Mouse (Mus musculus): ENCODE measurements around the gene Tldc2. TPM values are rescaled to one million over a fixed set of nuclear protein-coding genes. Genes with fewer than 3 reads are reported as not detected.

The Tldc2 gene
- polyA plus RNA-seq, 1 experiment from 2014 or later = not detected

DNA sequence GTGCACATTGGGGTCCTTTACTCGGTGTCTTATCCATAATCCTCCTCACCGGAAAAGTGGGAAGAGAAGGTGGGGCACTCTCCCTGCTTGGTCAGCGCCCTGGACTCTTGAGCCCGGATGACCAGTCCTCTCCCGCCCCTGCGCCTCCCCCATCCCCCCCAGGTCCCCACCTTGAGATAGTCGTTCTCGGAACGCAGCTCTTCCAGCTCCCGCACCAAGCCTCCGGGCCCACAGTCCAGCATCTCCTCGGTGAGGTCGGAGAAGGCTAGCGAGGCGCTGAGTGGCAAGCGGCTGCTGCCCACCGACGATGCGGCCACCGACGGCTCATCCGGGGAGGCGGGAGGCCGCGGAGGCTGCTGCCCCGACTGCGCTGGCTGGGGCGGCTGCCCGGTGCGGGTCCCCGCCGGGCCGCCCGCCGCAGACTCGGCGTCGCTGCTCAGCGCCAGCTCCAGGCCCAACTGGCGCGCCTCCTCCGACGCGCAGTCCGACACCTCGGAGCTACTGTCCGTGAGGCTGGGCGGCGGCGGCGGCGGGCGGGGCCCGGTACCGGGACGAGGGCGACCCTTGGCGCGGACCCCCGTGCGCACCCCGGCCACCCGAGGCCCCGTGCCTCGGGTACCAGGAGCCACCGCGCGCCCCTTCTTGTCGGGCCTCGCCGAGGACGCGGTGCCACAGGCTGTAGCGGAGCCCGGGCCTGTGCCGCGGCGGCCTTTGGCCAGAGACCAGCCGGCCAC lies 8.6 kb upstream of the Tldc2 start:
- peak overlapping the region; percentile 96 for H3K4me3 ChIP-seq (ENCODE audit: low read depth, low read length)
- peaks cover 48% of the 10 kb centered on the region for H3K4me1 ChIP-seq (ENCODE audit: control insufficient read depth, insufficient read depth, low read length)
- no peaks in the 10 kb centered on the region for H3K36me3 ChIP-seq (ENCODE audit: control insufficient read depth, insufficient read depth, low read length)
- no peaks in the 10 kb centered on the region for H3K27me3 ChIP-seq (ENCODE audit: control insufficient read depth, insufficient read depth, low read length)
- H3K27ac ChIP-seq (ENCODE audit: low read depth, low read length) = peak overlapping the region; percentile 98
- no peaks in the 10 kb centered on the region for H3K9me3 ChIP-seq (ENCODE audit: control insufficient read depth, low read length)
- peak overlapping the region; percentile 100 for H3K4me2 ChIP-seq (ENCODE audit: low read depth, low read length)
- ATAC-seq (ENCODE audit: low read depth) = peak; percentile 16
- peak overlapping the region; percentile 99 for H3K9ac ChIP-seq (replicated peaks; ENCODE audit: low read depth, low read length)
- WGBS = under 1% methylated on average over 43 of the region's 79 CpGs

DNA sequence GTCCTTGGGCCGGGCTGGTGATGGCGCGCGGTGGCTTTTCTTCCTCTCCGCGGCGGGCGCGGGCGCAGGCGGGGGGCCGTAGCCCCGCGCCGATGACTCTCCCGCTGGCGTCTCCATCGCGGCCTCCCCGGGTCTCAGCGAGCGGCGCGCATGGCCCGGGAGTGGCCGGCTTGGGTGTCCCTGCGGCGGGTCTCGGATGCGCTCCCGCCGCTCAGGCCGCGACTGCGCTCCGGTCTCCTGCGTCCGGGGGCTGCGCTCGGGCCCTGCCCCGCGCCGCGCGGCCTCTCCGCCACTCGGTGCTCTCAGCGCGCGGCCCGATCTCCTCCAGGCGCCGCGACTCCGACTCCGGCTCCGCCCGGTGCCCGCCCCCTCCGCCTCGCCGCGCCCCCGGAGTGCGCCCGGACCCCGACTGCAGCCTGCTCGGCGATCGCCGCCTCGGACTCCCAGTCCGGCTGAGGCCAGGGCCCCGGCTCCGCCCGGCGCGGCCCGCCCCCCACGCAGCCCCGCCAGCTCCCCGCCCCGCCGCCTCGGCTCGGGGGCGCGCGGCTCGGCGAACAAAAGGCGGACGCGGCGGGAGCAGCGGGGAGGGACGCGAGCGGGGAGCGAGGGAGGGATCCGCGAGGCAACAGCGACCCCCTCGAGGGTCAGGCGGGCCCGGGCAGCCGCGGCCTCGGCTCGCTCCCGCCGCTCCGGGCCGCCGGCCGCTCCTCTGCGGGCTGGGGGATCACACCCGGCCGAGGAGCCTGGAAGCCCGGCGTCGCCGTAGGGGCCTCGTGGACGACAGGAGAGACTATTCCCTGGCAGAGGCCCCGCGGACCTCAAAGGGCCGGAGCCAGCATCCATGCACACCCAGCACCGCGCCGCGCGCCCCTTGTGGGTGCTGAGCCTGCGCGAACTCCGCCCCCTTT lies 7.8 kb upstream of the Tldc2 start, which contains the start of gene Soga1:
TSS of gene Soga1 (minus strand) at position 462 of the 908 bp plus-strand sequence.
- H3K27ac ChIP-seq (ENCODE audit: low read depth, low read length) = peak within 1 kb of the TSS; percentile 98
- ATAC-seq (ENCODE audit: low read depth) = peak; percentile 85
- peak within 1 kb of the TSS; percentile 96 for H3K4me3 ChIP-seq (ENCODE audit: low read depth, low read length)
- peaks cover 41% of the 10 kb centered on the region for H3K4me1 ChIP-seq (ENCODE audit: control insufficient read depth, insufficient read depth, low read length)
- H3K27me3 ChIP-seq (ENCODE audit: control insufficient read depth, insufficient read depth, low read length) = no peaks in the 10 kb centered on the region
- WGBS = under 1% methylated on average over 69 of the region's 136 CpGs
- no peaks in the 10 kb centered on the region for H3K9me3 ChIP-seq (ENCODE audit: control insufficient read depth, low read length)
- peak within 1 kb of the TSS; percentile 100 for H3K4me2 ChIP-seq (ENCODE audit: low read depth, low read length)
- H3K9ac ChIP-seq (replicated peaks; ENCODE audit: low read depth, low read length) = peak within 1 kb of the TSS; percentile 99
- no peaks in the 10 kb centered on the region for H3K36me3 ChIP-seq (ENCODE audit: control insufficient read depth, insufficient read depth, low read length)

DNA sequence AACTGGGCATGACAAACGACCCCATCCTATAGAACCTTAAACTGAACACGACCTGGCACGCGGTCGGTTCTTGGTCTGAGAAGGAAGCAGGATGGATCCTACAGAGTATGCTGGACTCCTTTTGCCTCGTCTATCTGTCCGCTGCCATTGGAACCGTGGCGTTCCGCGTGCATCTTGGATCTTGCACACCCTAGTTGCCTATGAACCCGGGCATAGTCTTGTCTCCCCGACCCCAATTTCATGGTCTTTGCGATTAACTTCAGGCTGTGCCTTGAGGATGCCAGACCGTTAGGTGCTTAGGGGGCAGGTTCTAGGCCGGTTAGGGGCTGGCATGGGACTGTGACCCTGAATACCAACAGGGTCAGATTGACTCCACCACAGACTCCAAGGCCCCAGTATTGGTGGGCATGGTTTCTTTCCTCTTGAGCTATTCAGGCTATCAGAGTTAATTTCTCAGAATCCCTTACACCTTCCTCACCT lies 7.1 kb upstream of the Tldc2 start:
- WGBS = 6% methylated on average over 16 of the region's 16 CpGs
- no peaks in the 10 kb centered on the region for H3K36me3 ChIP-seq (ENCODE audit: control insufficient read depth, insufficient read depth, low read length)
- no peaks in the 10 kb centered on the region for H3K9me3 ChIP-seq (ENCODE audit: control insufficient read depth, low read length)
- H3K27me3 ChIP-seq (ENCODE audit: control insufficient read depth, insufficient read depth, low read length) = no peaks in the 10 kb centered on the region
- H3K9ac ChIP-seq (replicated peaks; ENCODE audit: low read depth, low read length) = peak overlapping the region; percentile 99
- ATAC-seq (ENCODE audit: low read depth) = no peak
- peaks cover 34% of the 10 kb centered on the region for H3K4me1 ChIP-seq (ENCODE audit: control insufficient read depth, insufficient read depth, low read length)
- peak overlapping the region; percentile 96 for H3K4me3 ChIP-seq (ENCODE audit: low read depth, low read length)
- H3K4me2 ChIP-seq (ENCODE audit: low read depth, low read length) = peak overlapping the region; percentile 100
- H3K27ac ChIP-seq (ENCODE audit: low read depth, low read length) = peak overlapping the region; percentile 98

DNA sequence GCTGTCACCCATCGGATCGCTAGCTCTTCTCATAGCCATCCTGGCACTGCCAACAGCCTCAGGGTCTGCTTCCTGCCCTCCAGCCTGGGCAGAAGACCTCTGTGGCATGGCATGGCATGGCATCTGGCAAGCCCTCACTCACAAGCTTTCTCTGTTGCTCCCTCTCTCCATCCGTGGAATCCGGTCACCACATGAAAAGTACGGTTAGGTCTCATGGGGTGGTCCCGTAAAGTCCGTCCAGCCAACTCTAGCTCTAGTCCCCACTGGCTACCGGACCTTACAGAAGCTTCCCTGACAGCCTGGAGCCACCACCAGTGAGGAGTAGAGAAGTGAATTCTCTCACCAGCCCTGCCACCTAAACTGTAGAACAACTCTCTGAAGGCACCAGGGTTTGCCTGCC lies 5.5 kb upstream of the Tldc2 start:
- Histone ChIP-seq H3K27me3 (ENCODE audit: control insufficient read depth, insufficient read depth, low read length) (no peaks in the 10 kb centered on the region), H3K4me2 (ENCODE audit: low read depth, low read length) (no peak overlapping the region), H3K4me1 (ENCODE audit: control insufficient read depth, insufficient read depth, low read length) (peaks cover 18% of the 10 kb centered on the region), H3K27ac (ENCODE audit: low read depth, low read length) (no peak overlapping the region), H3K36me3 (ENCODE audit: control insufficient read depth, insufficient read depth, low read length) (no peaks in the 10 kb centered on the region), H3K4me3 (ENCODE audit: low read depth, low read length) (no peak overlapping the region), H3K9me3 (ENCODE audit: control insufficient read depth, low read length) (no peaks in the 10 kb centered on the region), H3K9ac (replicated peaks; ENCODE audit: low read depth, low read length) (no peak overlapping the region)
- 98% methylated on average over 8 of the region's 8 CpGs for WGBS
- no peak for ATAC-seq (ENCODE audit: low read depth)

DNA sequence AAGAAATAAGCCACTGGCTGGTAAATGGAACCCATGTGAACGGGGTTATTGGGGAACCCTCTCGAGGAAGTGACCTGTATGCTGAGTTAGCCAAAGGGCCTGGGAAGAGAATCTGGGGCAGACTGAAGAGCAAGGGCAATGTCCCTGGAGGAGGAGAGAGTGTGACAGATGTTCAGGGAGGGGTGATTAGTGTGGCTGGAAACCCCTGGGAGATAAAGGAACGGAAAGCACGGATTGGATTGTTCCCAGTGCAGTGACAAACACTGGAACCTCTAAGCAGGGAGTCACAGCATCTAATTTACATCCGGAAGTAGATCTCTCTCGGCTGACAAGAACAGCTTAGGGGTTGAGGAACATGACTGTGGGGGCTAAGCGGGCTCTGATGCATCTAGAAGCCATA lies 4.9 kb upstream of the Tldc2 start:
- H3K27ac ChIP-seq (ENCODE audit: low read depth, low read length) = no peak overlapping the region
- 36% methylated on average over 7 of the region's 7 CpGs for WGBS
- no peak for ATAC-seq (ENCODE audit: low read depth)
- H3K9ac ChIP-seq (replicated peaks; ENCODE audit: low read depth, low read length) = no peak overlapping the region; the same call in 1 of the 2 replicates
- no peaks in the 10 kb centered on the region for H3K36me3 ChIP-seq (ENCODE audit: control insufficient read depth, insufficient read depth, low read length)
- H3K4me2 ChIP-seq (ENCODE audit: low read depth, low read length) = no peak overlapping the region
- no peak overlapping the region for H3K4me3 ChIP-seq (ENCODE audit: low read depth, low read length)
- H3K9me3 ChIP-seq (ENCODE audit: control insufficient read depth, low read length) = no peaks in the 10 kb centered on the region
- H3K27me3 ChIP-seq (ENCODE audit: control insufficient read depth, insufficient read depth, low read length) = no peaks in the 10 kb centered on the region
- H3K4me1 ChIP-seq (ENCODE audit: control insufficient read depth, insufficient read depth, low read length) = peaks cover 12% of the 10 kb centered on the region

DNA sequence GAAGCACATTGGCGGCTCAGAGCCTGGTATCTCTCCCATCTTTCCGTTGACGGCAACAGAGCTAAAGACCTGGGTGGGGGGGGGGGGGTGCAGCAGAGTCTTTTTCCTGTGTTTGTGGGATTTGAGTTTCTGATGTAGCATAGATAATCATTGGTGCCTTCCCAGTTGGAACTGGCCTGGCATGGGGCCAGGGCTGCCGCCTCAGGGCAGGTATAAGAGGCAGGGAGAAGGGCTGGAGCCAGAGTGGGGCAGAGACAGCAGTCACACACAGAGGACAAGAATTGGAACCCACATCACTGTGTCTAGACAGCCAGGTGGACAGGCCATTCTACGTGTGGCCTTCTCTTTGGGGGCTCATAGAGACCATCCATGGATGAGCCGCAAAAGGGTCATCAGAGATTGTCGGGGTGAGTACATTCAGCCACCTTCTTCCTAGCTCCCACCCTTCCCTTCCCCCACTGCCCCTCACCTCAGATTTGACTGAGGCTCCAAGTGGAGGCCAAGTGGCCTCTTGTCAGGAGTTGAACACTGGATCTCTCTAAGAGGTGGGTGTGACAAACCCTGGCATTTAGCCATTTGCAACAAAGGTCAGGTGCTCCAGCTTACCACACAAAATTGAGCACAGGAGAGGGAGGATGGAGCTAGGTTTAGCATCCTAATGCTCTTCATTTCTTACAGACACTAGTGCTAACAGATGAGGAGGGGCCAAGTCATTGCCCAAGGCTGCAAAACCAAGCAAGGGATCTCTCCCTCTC lies 1.8 kb upstream of the Tldc2 start:
- WGBS = 85% methylated on average over 7 of the region's 7 CpGs
- H3K4me1 ChIP-seq (ENCODE audit: control insufficient read depth, insufficient read depth, low read length) = no peaks in the 10 kb centered on the region; the same call in 1 of the 2 replicates
- no peak overlapping the region for H3K4me3 ChIP-seq (ENCODE audit: low read depth, low read length)
- no peaks in the 10 kb centered on the region for H3K27me3 ChIP-seq (ENCODE audit: control insufficient read depth, insufficient read depth, low read length)
- H3K9me3 ChIP-seq (ENCODE audit: control insufficient read depth, low read length) = no peaks in the 10 kb centered on the region
- H3K9ac ChIP-seq (replicated peaks; ENCODE audit: low read depth, low read length) = no peak overlapping the region
- ATAC-seq (ENCODE audit: low read depth) = no peak
- no peaks in the 10 kb centered on the region for H3K36me3 ChIP-seq (ENCODE audit: control insufficient read depth, insufficient read depth, low read length)
- no peak overlapping the region for H3K4me2 ChIP-seq (ENCODE audit: low read depth, low read length)
- no peak overlapping the region for H3K27ac ChIP-seq (ENCODE audit: low read depth, low read length)

DNA sequence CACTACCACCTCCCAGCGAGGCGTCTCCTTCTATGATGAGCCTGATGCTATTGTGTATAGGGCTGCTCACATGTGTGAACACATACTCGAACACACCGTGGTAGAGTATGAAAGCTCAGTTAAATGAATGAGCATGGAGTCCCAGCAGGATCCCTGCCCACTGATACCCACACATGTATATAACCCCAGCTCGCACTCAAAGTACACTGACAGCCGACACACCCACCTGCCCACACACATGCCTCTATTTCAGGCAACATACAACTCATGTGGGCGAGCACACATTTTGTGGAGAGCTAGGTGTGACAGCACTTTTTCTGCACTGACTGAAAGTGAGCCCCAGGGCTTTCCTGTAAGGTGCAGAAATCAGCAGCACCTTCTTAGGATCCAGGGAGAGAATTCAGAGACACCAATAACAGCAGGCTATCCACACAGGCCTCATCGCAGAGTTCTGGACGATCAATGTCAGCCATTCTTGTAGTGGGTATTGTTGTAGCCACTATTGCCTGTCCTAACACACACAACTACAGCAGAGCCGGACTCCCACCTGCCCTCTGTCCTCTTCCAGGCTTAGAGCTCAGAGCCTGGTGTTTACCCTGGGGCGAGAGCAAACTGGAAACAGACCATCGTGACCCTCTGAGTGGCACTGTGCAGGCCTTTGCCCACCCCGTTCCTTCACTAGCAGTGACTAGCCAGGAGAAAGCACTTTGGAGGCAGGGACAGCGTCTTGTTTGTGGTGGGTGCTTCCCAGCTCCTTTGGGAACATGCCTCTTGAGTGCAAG lies 872 bp downstream of the Tldc2 start:
- no peaks in the 10 kb centered on the region for H3K27me3 ChIP-seq (ENCODE audit: control insufficient read depth, insufficient read depth, low read length)
- H3K9ac ChIP-seq (replicated peaks; ENCODE audit: low read depth, low read length) = no peak overlapping the region
- no peaks in the 10 kb centered on the region for H3K9me3 ChIP-seq (ENCODE audit: control insufficient read depth, low read length)
- no peak overlapping the region for H3K4me3 ChIP-seq (ENCODE audit: low read depth, low read length)
- H3K27ac ChIP-seq (ENCODE audit: low read depth, low read length) = no peak overlapping the region
- ATAC-seq (ENCODE audit: low read depth) = no peak
- H3K36me3 ChIP-seq (ENCODE audit: control insufficient read depth, insufficient read depth, low read length) = no peaks in the 10 kb centered on the region
- 73% methylated on average over 14 of the region's 14 CpGs for WGBS
- H3K4me2 ChIP-seq (ENCODE audit: low read depth, low read length) = no peak overlapping the region
- peaks cover 4% of the 10 kb centered on the region; the same call in 1 of the 2 replicates for H3K4me1 ChIP-seq (ENCODE audit: control insufficient read depth, insufficient read depth, low read length)

DNA sequence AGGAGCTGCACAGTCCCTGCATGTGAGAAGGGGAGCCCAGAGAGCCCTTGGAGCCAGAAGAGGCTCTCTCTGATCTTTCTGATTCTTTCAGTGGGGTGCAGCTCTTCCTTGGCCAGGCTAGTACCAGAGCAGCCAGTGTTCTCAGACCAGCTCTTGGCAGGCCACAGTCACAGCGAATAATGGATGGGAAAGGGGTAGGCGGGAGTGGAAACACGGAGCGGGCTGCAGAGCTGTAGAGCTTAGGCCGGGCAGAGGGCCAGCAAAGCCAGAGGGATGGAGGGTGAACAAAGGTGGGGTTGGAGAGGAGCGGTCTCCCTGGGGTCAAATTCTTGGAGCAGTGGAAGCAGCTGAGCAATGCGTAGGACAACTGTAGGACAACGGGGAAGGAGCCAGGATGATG lies 5.2 kb downstream of the Tldc2 start:
- 42% methylated on average over 8 of the region's 8 CpGs for WGBS
- Histone ChIP-seq H3K4me1 (ENCODE audit: control insufficient read depth, insufficient read depth, low read length) (peaks cover 4% of the 10 kb centered on the region; the same call in 1 of the 2 replicates), H3K4me3 (ENCODE audit: low read depth, low read length) (no peak overlapping the region), H3K36me3 (ENCODE audit: control insufficient read depth, insufficient read depth, low read length) (no peaks in the 10 kb centered on the region), H3K9ac (replicated peaks; ENCODE audit: low read depth, low read length) (no peak overlapping the region), H3K9me3 (ENCODE audit: control insufficient read depth, low read length) (no peaks in the 10 kb centered on the region), H3K4me2 (ENCODE audit: low read depth, low read length) (no peak overlapping the region), H3K27ac (ENCODE audit: low read depth, low read length) (no peak overlapping the region), H3K27me3 (ENCODE audit: control insufficient read depth, insufficient read depth, low read length) (no peaks in the 10 kb centered on the region)
- ATAC-seq (ENCODE audit: low read depth) = peak; percentile 54

Measured in neural tube, embryonic 14.5 days (tissue).